Mouse (Mus musculus) midbrain, embryonic 16.5 days (tissue): ENCODE measurements around the gene Wdfy3. TPM values are rescaled to one million over a fixed set of nuclear protein-coding genes. Genes with fewer than 3 reads are reported as not detected.
"Not testable (repeated sequence)": the region's sequence is repeated elsewhere in the genome, so short reads cannot be mapped to it uniquely, and the experiment has no call there.

Source experiments
- ATAC-seq: fragments of 200-750 bp; cut with Nextera tagmentation; 2 replicates; pipeline ENCODE4 v1.8.0; 2017; ENCODE audit warnings: moderate TSS enrichment
- H3K27ac ChIP-seq: fragments of 300-500 bp; sonication (generic); 2 replicates; pipeline ENCODE4 v1.5.1; 2014; ENCODE audit warnings: mild to moderate bottlenecking, low read length, mixed read lengths
- H3K27me3 ChIP-seq: fragments of 300-500 bp; sonication (generic); 2 replicates; pipeline ENCODE4 v1.6.1; 2014; ENCODE audit warnings: low read depth, low read length, mixed read lengths; ENCODE audit not compliant: control insufficient read depth, insufficient read depth
- H3K36me3 ChIP-seq: fragments of 300-500 bp; sonication (generic); 2 replicates; pipeline ENCODE4 v1.6.1; 2014; ENCODE audit warnings: mild to moderate bottlenecking, low read length, moderate library complexity, mixed read lengths; ENCODE audit not compliant: control insufficient read depth, insufficient read depth
- H3K4me1 ChIP-seq: fragments of 300-500 bp; sonication (generic); 2 replicates; pipeline ENCODE4 v1.6.1; 2014; ENCODE audit warnings: mild to moderate bottlenecking, low read length, mixed read lengths; ENCODE audit not compliant: control insufficient read depth, insufficient read depth
- H3K4me2 ChIP-seq: fragments of 300-500 bp; sonication (generic); 2 replicates; pipeline ENCODE4 v1.6.1; 2014; ENCODE audit warnings: mild to moderate bottlenecking, low read length, mixed read lengths
- H3K4me3 ChIP-seq: fragments of 300-500 bp; sonication (generic); 2 replicates; pipeline ENCODE4 v1.5.1; 2014; ENCODE audit warnings: low read depth, mild to moderate bottlenecking, low read length, moderate library complexity, mixed read lengths
- H3K9ac ChIP-seq: fragments of 300-500 bp; sonication (generic); 2 replicates; pipeline ENCODE4 v1.6.1; 2014; ENCODE audit warnings: low read depth, low read length, mixed read lengths
- H3K9me3 ChIP-seq: fragments of 300-500 bp; sonication (generic); replicated peaks from 2 replicates; pipeline ENCODE4 v1.6.1; 2014; ENCODE audit warnings: mild to moderate bottlenecking, low read length, mixed read lengths; ENCODE audit not compliant: control insufficient read depth, poor library complexity, severe bottlenecking
- WGBS: fragments of 180-500 bp; shearing (Covaris S2); extraction: QIAGEN DNeasy Blood & Tissue Kit; methylation state at CpG from one replicate; pipeline ENCODE4 v1.1.7; 2014; 5-methylcytosine and 5-hydroxymethylcytosine counted together
- polyA plus RNA-seq: library from polyadenylated mRNA; unstranded; fragments of >200 nt; fragmentation: Nextera tagmentation; extraction: Ambion mirVana; gene quantifications from 2 replicates; pipeline ENCODE4 v1.2.1, GENCODE M21; 2015

Gene Wdfy3
- 27.0 and 31.1 TPM in 2 replicates for polyA plus RNA-seq

GRCm38 (mm10) chr5:102069767-102070413, at the start of gene Wdfy3:
TSS of gene Wdfy3 (minus strand) at chr5:102069921.
- Histone ChIP-seq H3K27ac (peak within 1 kb of the TSS; percentile 99), H3K27me3 (no peaks in the 10 kb centered on the region), H3K4me2 (peak within 1 kb of the TSS; percentile 81), H3K9me3 (no peaks in the 10 kb centered on the region), H3K9ac (peak within 1 kb of the TSS; percentile 98), H3K36me3 (no peaks in the 10 kb centered on the region), H3K4me3 (peak within 1 kb of the TSS; percentile 67), H3K4me1 (peaks cover 37% of the 10 kb centered on the region)
- WGBS: under 1% methylated on average over 56 of the region's 62 CpGs
- peak; percentile 92 for ATAC-seq

- Histone ChIP-seq H3K4me2 (peak overlapping the region; percentile 28; the same call in 1 of the 2 replicates), H3K9me3 (no peaks in the 10 kb centered on the region), H3K27ac (no peak overlapping the region), H3K27me3 (no peaks in the 10 kb centered on the region), H3K9ac (no peak overlapping the region), H3K4me1 (peaks cover 30% of the 10 kb centered on the region), H3K4me3 (no peak overlapping the region), H3K36me3 (no peaks in the 10 kb centered on the region)
- peak; percentile 69 for ATAC-seq
- 51% methylated on average over 14 of the region's 14 CpGs for WGBS
Measured at GRCm38 (mm10) chr5:102113009-102113408, 43.3 kb upstream of the Wdfy3 start.

- peaks cover 30% of the 10 kb centered on the region for H3K4me1 ChIP-seq
- no peaks in the 10 kb centered on the region for H3K27me3 ChIP-seq
- H3K36me3 ChIP-seq: no peaks in the 10 kb centered on the region
- no peak overlapping the region for H3K9ac ChIP-seq
- no peak overlapping the region for H3K4me2 ChIP-seq
- H3K27ac ChIP-seq: no peak overlapping the region
- H3K9me3 ChIP-seq: no peaks in the 10 kb centered on the region
- 0 out of 2 replicates have a peak, but pooled peaks have one; percentile 32 for ATAC-seq
- H3K4me3 ChIP-seq: no peak overlapping the region
- WGBS: 63% methylated on average over 7 of the region's 7 CpGs
Measured at GRCm38 (mm10) chr5:102112034-102112433, 42.3 kb upstream of the Wdfy3 start.

- Histone ChIP-seq H3K9me3 (no peaks in the 10 kb centered on the region), H3K27ac (peak overlapping the region; percentile 64), H3K4me3 (no peak overlapping the region), H3K4me1 (peaks cover 26% of the 10 kb centered on the region), H3K36me3 (no peaks in the 10 kb centered on the region), H3K27me3 (no peaks in the 10 kb centered on the region), H3K9ac (no peak overlapping the region), H3K4me2 (no peak overlapping the region)
- ATAC-seq: peak; percentile 49; the same call in 1 of the 2 replicates
- WGBS: 39% methylated on average over 7 of the region's 7 CpGs
Measured at GRCm38 (mm10) chr5:102110031-102110430, 40.3 kb upstream of the Wdfy3 start.

- H3K27me3 ChIP-seq: no peaks in the 10 kb centered on the region
- no peaks in the 10 kb centered on the region for H3K9me3 ChIP-seq
- H3K4me2 ChIP-seq: no peak overlapping the region
- H3K4me1 ChIP-seq: peaks cover 15% of the 10 kb centered on the region
- no peaks in the 10 kb centered on the region for H3K36me3 ChIP-seq
- no peak overlapping the region for H3K4me3 ChIP-seq
- H3K9ac ChIP-seq: no peak overlapping the region
- ATAC-seq: no peak
- H3K27ac ChIP-seq: no peak overlapping the region
- WGBS: 49% methylated on average over 3 of the region's 3 CpGs
Measured at GRCm38 (mm10) chr5:102105919-102106318, 36.2 kb upstream of the Wdfy3 start.

GRCm38 (mm10) chr5:102101815-102102214, 32.1 kb upstream of the Wdfy3 start:
- WGBS: 78% methylated on average over 1 of the region's 1 CpGs
- not testable (repeated sequence) for H3K27ac ChIP-seq, H3K9ac ChIP-seq, H3K36me3 ChIP-seq, H3K27me3 ChIP-seq, ATAC-seq, H3K4me3 ChIP-seq, H3K9me3 ChIP-seq, H3K4me2 ChIP-seq
- H3K4me1 ChIP-seq: peaks cover 15% of the 10 kb centered on the region

GRCm38 (mm10) chr5:102100246-102101241, 30.8 kb upstream of the Wdfy3 start:
- Histone ChIP-seq H3K9me3 (no peaks in the 10 kb centered on the region), H3K27me3 (no peaks in the 10 kb centered on the region), H3K27ac (peak overlapping the region; percentile 66), H3K4me3 (peak overlapping the region; percentile 3; the same call in 1 of the 2 replicates), H3K4me1 (peaks cover 15% of the 10 kb centered on the region), H3K36me3 (no peaks in the 10 kb centered on the region), H3K9ac (peak overlapping the region; percentile 3; the same call in 1 of the 2 replicates), H3K4me2 (peak overlapping the region; percentile 44)
- 24% methylated on average over 21 of the region's 21 CpGs for WGBS
- ATAC-seq: peak; percentile 81

- 90% methylated on average over 4 of the region's 4 CpGs for WGBS
- Histone ChIP-seq H3K27me3 (no peaks in the 10 kb centered on the region), H3K4me3 (no peak overlapping the region), H3K27ac (no peak overlapping the region), H3K9ac (no peak overlapping the region), H3K4me2 (no peak overlapping the region), H3K36me3 (no peaks in the 10 kb centered on the region), H3K4me1 (peaks cover 7% of the 10 kb centered on the region), H3K9me3 (no peaks in the 10 kb centered on the region)
- ATAC-seq: no peak
Measured at GRCm38 (mm10) chr5:102095576-102095975, 25.9 kb upstream of the Wdfy3 start.
